Mouse (Mus musculus) liver, embryonic 14.5 days (tissue): ENCODE measurements around the gene Smim22. TPM values are rescaled to one million over a fixed set of nuclear protein-coding genes. Genes with fewer than 3 reads are reported as not detected.

Source experiments
- ATAC-seq: fragments of 200-750 bp; cut with Nextera tagmentation; 2 replicates; pipeline ENCODE4 v1.8.0; 2017; ENCODE audit warnings: moderate number of reproducible peaks, mild to moderate bottlenecking, moderate library complexity; ENCODE audit not compliant: insufficient read depth
- DNase-seq, 3 experiments: peaks; one replicate each; pipeline ENCODE4 v3.0.0-alpha.2; 2012 to 2013; ENCODE audit warnings: low read depth in 3 of 3, low spot score in 3 of 3
- H3K27ac ChIP-seq: fragments of 300-500 bp; sonication (generic); 2 replicates; pipeline ENCODE4 v1.5.1; 2014; ENCODE audit warnings: moderate library complexity, mild to moderate bottlenecking, control low read depth, inconsistent platforms
- H3K27me3 ChIP-seq: fragments of 300-500 bp; sonication (generic); 2 replicates; pipeline ENCODE4 v1.6.1; 2014; ENCODE audit warnings: mild to moderate bottlenecking, low read length, moderate library complexity; ENCODE audit not compliant: control insufficient read depth, insufficient read depth
- H3K36me3 ChIP-seq: fragments of 300-500 bp; sonication (generic); replicated peaks from 2 replicates; pipeline ENCODE4 v1.6.1; 2014; ENCODE audit warnings: low read depth; ENCODE audit not compliant: control insufficient read depth, insufficient read depth
- H3K4me1 ChIP-seq, 2 experiments: fragments of 200-500 bp in 1 of 2; fragments of 300-500 bp in 1 of 2; sonication (generic) in 1 of 2; replicated peaks; 2 replicates each; pipeline ENCODE4 v1.6.1; 2012 to 2014; ENCODE audit warnings: antibody characterized with exemption in 1 of 2, inconsistent platforms in 1 of 2, low read length in 1 of 2; ENCODE audit not compliant: control insufficient read depth in 2 of 2, insufficient read depth in 2 of 2
- H3K4me2 ChIP-seq: fragments of 300-500 bp; sonication (generic); 2 replicates; pipeline ENCODE4 v1.6.1; 2014; ENCODE audit warnings: low read depth, mild to moderate bottlenecking, control low read depth, moderate library complexity
- H3K4me3 ChIP-seq, 2 experiments: fragments of 200-500 bp in 1 of 2; fragments of 300-500 bp in 1 of 2; sonication (generic) in 1 of 2; 2 replicates each; pipeline ENCODE4 v1.5.1; 2012 to 2014; ENCODE audit warnings: low read depth in 2 of 2, low read length in 2 of 2, mild to moderate bottlenecking in 2 of 2, control low read depth in 1 of 2, inconsistent platforms in 1 of 2, moderate library complexity in 1 of 2; ENCODE audit not compliant: insufficient read depth in 1 of 2
- H3K9ac ChIP-seq: fragments of 300-500 bp; sonication (generic); replicated peaks from 2 replicates; pipeline ENCODE4 v1.6.1; 2014; ENCODE audit warnings: mild to moderate bottlenecking, control low read depth, moderate library complexity
- H3K9me3 ChIP-seq: fragments of 300-500 bp; sonication (generic); 2 replicates; pipeline ENCODE4 v1.6.1; 2016; ENCODE audit warnings: low read length, mixed read lengths; ENCODE audit not compliant: control insufficient read depth
- CTCF ChIP-seq: IDR thresholded peaks from 2 replicates; pipeline ENCODE4 v1.5.1; 2016; ENCODE audit warnings: antibody characterized with exemption, low read depth, control low read depth
- EP300 ChIP-seq: IDR thresholded peaks from 2 replicates; pipeline ENCODE4 v1.6.1; 2016; ENCODE audit warnings: antibody characterized with exemption, low read depth
- WGBS: fragments of 180-500 bp; shearing (Covaris S2); extraction: QIAGEN DNeasy Blood & Tissue Kit; methylation state at CpG from one replicate; pipeline ENCODE4 v1.1.7; 2014; ENCODE audit not compliant: insufficient replicate concordance; 5-methylcytosine and 5-hydroxymethylcytosine counted together
- polyA plus RNA-seq, 2 experiments: library from polyadenylated mRNA; depleted of rRNA in 1 of 2; stranded (reverse) in 1 of 2; unstranded in 1 of 2; fragments of >200 nt; fragmentation: Nextera tagmentation in 1 of 2; extraction: Ambion mirVana in 1 of 2; gene quantifications; 2 replicates each; pipeline versions ENCODE4 v1.2.1 to v1.2.3; 2012 to 2014

Smim22 gene
- polyA plus RNA-seq, 2 experiments = 4.5 to 9.7 TPM

DNA sequence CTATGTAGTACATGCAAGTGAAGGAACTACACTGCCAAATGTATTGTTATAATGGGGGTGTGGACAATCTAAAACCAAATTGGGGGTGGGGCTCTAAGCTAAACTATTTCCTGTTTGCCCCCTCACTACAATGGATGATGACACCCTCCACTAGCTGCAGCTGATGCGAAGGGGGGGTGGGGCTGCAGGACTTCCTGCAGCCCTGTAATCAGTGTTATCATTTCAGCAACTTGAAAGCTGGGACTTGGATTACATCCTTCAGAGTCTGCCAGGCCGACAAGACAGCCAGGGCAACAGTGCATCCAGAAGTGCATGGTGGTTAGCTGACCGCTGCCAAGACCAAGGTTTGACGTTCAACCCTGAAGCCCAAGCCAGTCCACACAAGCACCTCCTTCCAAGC, 35.5 kb upstream of the Smim22 start:
- H3K4me3 ChIP-seq = no peak overlapping the region
- no peak overlapping the region for H3K9ac ChIP-seq
- TF ChIP-seq CTCF (no peak), EP300 (no peak)
- H3K27ac ChIP-seq = no peak overlapping the region
- WGBS = 39% methylated on average over 4 of the region's 4 CpGs
- H3K9me3 ChIP-seq = no peaks in the 10 kb centered on the region
- DNase-seq = no peak
- no peaks in the 10 kb centered on the region for H3K27me3 ChIP-seq
- ATAC-seq = no peak
- peaks cover 0 to 4% of the 10 kb centered on the region in 2 experiments; a peak in 1 of 4 replicates for H3K4me1 ChIP-seq
- H3K36me3 ChIP-seq = no peaks in the 10 kb centered on the region
- H3K4me2 ChIP-seq = no peak overlapping the region

- Histone ChIP-seq H3K27me3 (no peaks in the 10 kb centered on the region), H3K4me2 (no peak overlapping the region), H3K36me3 (no peaks in the 10 kb centered on the region), H3K9ac (no peak overlapping the region), H3K9me3 (no peaks in the 10 kb centered on the region), H3K4me3 (no peak overlapping the region), H3K4me1 (peaks cover 0 to 8% of the 10 kb centered on the region in 2 experiments; a peak in 1 of 4 replicates), H3K27ac (no peak overlapping the region)
- WGBS = 75% methylated on average over 5 of the region's 5 CpGs
- TF ChIP-seq CTCF (no peak), EP300 (no peak)
- no peak for ATAC-seq
- no peak for DNase-seq
Observed at GRCm38 (mm10) chr16:4974521-4974920, 32.6 kb upstream of the Smim22 start.

GRCm38 (mm10) chr16:4976180-4976579, 30.9 kb upstream of the Smim22 start:
- Histone ChIP-seq H3K27me3 (no peaks in the 10 kb centered on the region), H3K9ac (no peak overlapping the region), H3K4me1 (peaks cover 0 to 8% of the 10 kb centered on the region in 2 experiments; a peak in 1 of 4 replicates), H3K4me2 (no peak overlapping the region), H3K9me3 (no peaks in the 10 kb centered on the region), H3K4me3 (no peak overlapping the region), H3K27ac (no peak overlapping the region), H3K36me3 (no peaks in the 10 kb centered on the region)
- no peak for DNase-seq
- ATAC-seq = no peak
- TF ChIP-seq CTCF (no peak), EP300 (no peak)
- WGBS = 38% methylated on average over 2 of the region's 2 CpGs

- 42% methylated on average over 5 of the region's 5 CpGs for WGBS
- Histone ChIP-seq H3K4me1 (peaks cover 0 to 4% of the 10 kb centered on the region in 2 experiments; a peak in 1 of 4 replicates), H3K9ac (no peak overlapping the region), H3K4me2 (no peak overlapping the region), H3K36me3 (no peaks in the 10 kb centered on the region), H3K9me3 (no peaks in the 10 kb centered on the region), H3K27ac (no peak overlapping the region), H3K4me3 (no peak overlapping the region), H3K27me3 (no peaks in the 10 kb centered on the region)
- DNase-seq = no peak
- ATAC-seq = peak; percentile 45; the same call in 1 of the 2 replicates
- TF ChIP-seq EP300 (no peak), CTCF (no peak)
Observed at GRCm38 (mm10) chr16:4978275-4979051, 28.6 kb upstream of the Smim22 start.

DNA sequence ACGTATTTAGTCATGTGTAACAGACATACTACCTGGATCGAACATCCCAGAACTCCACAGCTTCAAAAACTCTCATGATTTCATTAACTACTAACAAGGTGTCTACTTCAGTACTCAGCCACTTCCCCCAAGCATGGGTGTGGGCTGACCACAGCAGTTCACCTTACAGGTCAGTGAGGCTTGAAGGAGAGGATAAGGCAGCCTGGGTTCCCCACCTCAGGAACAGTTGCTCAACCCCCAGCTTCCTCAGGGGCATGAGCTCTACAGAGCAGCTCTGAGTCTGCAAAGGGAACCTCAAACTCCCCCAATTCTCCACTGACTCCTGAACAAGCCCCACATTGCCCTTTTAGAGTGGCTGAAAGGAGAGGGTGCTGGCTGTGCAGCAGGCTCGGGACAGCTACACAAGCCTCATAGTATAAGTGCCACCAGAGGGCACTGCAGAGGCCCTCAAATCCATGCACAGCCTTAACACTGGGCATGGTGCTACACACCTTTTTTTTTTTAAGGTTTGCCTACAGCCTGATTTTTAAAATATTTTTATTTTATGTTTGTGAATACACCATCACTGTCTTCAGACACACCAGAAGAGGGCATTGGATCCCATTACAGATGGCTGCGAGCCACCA, 27.2 kb upstream of the Smim22 start:
- Histone ChIP-seq H3K4me3 (no peak overlapping the region), H3K9me3 (no peaks in the 10 kb centered on the region), H3K4me2 (no peak overlapping the region), H3K36me3 (no peaks in the 10 kb centered on the region), H3K9ac (no peak overlapping the region), H3K4me1 (peaks cover 0 to 4% of the 10 kb centered on the region in 2 experiments; a peak in 1 of 4 replicates), H3K27ac (no peak overlapping the region), H3K27me3 (no peaks in the 10 kb centered on the region)
- peak; percentile 77 for TF ChIP-seq CTCF
- no peak for TF ChIP-seq EP300
- ATAC-seq (no peak), DNase-seq (no peak)
- 54% methylated on average over 4 of the region's 4 CpGs for WGBS
